Mouse (Mus musculus) midbrain, embryonic 16.5 days (tissue): Measurements from ENCODE around the gene Adgre5. TPM values are rescaled to one million over a fixed set of nuclear protein-coding genes. Genes with fewer than 3 reads are reported as not detected.

ENCODE experiments used
- ATAC-seq: fragments of 200-750 bp; cut with Nextera tagmentation; 2 replicates; pipeline ENCODE4 v1.8.0; 2017; ENCODE audit warnings: moderate TSS enrichment
- H3K27ac ChIP-seq: fragments of 300-500 bp; sonication (generic); 2 replicates; pipeline ENCODE4 v1.5.1; 2014; ENCODE audit warnings: mild to moderate bottlenecking, low read length, mixed read lengths
- H3K27me3 ChIP-seq: fragments of 300-500 bp; sonication (generic); 2 replicates; pipeline ENCODE4 v1.6.1; 2014; ENCODE audit warnings: low read depth, low read length, mixed read lengths; ENCODE audit not compliant: control insufficient read depth, insufficient read depth
- H3K36me3 ChIP-seq: fragments of 300-500 bp; sonication (generic); 2 replicates; pipeline ENCODE4 v1.6.1; 2014; ENCODE audit warnings: mild to moderate bottlenecking, low read length, moderate library complexity, mixed read lengths; ENCODE audit not compliant: control insufficient read depth, insufficient read depth
- H3K4me1 ChIP-seq: fragments of 300-500 bp; sonication (generic); 2 replicates; pipeline ENCODE4 v1.6.1; 2014; ENCODE audit warnings: mild to moderate bottlenecking, low read length, mixed read lengths; ENCODE audit not compliant: control insufficient read depth, insufficient read depth
- H3K4me2 ChIP-seq: fragments of 300-500 bp; sonication (generic); 2 replicates; pipeline ENCODE4 v1.6.1; 2014; ENCODE audit warnings: mild to moderate bottlenecking, low read length, mixed read lengths
- H3K4me3 ChIP-seq: fragments of 300-500 bp; sonication (generic); 2 replicates; pipeline ENCODE4 v1.5.1; 2014; ENCODE audit warnings: low read depth, mild to moderate bottlenecking, low read length, moderate library complexity, mixed read lengths
- H3K9ac ChIP-seq: fragments of 300-500 bp; sonication (generic); 2 replicates; pipeline ENCODE4 v1.6.1; 2014; ENCODE audit warnings: low read depth, low read length, mixed read lengths
- H3K9me3 ChIP-seq: fragments of 300-500 bp; sonication (generic); replicated peaks from 2 replicates; pipeline ENCODE4 v1.6.1; 2014; ENCODE audit warnings: mild to moderate bottlenecking, low read length, mixed read lengths; ENCODE audit not compliant: control insufficient read depth, poor library complexity, severe bottlenecking
- WGBS: fragments of 180-500 bp; shearing (Covaris S2); extraction: QIAGEN DNeasy Blood & Tissue Kit; methylation state at CpG from one replicate; pipeline ENCODE4 v1.1.7; 2014; 5-methylcytosine and 5-hydroxymethylcytosine counted together
- polyA plus RNA-seq: library from polyadenylated mRNA; unstranded; fragments of >200 nt; fragmentation: Nextera tagmentation; extraction: Ambion mirVana; gene quantifications from 2 replicates; pipeline ENCODE4 v1.2.1, GENCODE M21; 2015

Gene Adgre5
- polyA plus RNA-seq, 1 experiment from 2014 or later: 11.2 TPM

DNA sequence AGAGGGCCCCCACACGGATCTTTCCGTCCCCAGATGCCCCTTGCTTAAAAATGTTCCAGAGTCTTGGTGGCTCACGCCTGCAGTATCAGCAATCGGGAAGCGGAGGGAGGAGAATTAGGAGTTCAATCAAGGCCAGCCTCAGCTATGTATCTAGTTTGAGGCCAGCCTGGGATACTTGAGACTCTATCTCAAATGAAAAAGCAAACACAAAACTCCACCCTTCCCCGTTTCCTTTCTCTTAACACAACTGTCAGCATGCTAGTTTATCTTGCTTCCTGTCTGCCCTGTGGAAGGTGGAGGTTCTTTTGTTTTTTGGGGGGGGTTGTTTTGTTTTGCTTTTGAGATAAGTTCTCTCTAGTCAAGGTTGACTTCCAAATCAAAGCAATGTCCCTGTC lies 32.3 kb upstream of the Adgre5 start:
- H3K4me2 ChIP-seq: peak overlapping the region; percentile 70
- peaks cover 3% of the 10 kb centered on the region; the same call in 1 of the 2 replicates for H3K4me1 ChIP-seq
- no peaks in the 10 kb centered on the region for H3K36me3 ChIP-seq
- ATAC-seq: peak; percentile 15; the same call in 1 of the 2 replicates
- WGBS: 50% methylated on average over 6 of the region's 6 CpGs
- no peaks in the 10 kb centered on the region for H3K27me3 ChIP-seq
- no peak overlapping the region for H3K9ac ChIP-seq
- peak overlapping the region; percentile 42 for H3K4me3 ChIP-seq
- no peak overlapping the region for H3K27ac ChIP-seq
- no peaks in the 10 kb centered on the region for H3K9me3 ChIP-seq

DNA sequence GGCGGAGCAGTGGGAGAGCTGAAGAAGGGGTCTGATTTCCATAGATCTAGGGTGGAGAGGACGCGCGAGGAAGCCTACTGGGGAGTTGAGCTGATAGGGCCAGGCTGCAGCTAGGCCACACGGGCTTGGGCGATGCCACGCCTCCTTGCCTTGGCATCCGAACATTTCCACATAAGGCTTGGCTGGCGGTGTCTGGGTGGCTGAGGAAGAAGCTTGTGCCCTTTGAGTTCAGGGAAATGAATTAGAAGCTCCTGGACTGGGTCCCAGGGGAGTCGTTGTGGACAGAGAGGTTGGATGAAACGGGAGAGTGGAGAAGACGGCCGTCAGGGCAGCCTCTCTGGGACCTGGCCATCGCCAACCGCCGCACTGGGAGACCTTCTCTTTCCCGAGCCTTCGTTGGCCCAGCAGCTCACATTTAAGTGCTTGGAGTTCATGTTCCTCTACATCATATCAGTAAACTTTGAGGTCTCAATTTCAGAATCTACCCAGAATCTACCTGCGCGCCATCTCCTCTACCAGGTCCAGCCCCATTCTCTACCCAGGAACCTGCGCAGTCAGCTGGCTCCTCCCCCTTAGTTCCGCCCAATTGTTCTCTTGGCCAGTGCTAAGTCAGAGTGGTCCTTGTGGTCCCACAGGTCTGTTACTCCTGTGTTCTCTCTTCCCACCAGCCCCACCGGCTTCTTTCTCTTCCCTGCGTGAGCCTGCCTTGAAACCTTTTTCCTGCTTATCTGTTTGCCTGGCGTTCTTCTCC lies 31.8 kb upstream of the Adgre5 start:
- ATAC-seq: peak; percentile 95

DNA sequence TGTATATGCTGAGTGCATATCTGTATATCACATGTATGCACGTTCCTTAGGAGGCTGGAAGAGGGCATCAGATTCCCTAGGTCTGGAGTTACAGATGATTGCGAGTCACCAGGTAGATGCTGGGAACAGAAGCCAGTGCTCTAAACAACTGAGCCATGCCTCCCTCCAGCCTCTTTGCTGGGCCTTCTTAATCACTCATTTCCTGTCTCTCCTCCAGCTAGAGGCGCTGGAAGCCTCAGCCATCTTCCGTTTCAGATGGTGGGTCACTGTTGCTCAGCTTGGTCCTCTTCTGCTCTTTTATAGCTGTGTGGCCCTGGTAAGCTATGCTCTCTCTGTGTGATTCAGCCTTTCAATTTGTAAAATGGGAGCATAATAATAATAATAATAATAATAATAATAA lies 30.7 kb upstream of the Adgre5 start:
- no peaks in the 10 kb centered on the region for H3K9me3 ChIP-seq
- WGBS: 75% methylated on average over 4 of the region's 4 CpGs
- H3K4me3 ChIP-seq: no peak overlapping the region
- H3K36me3 ChIP-seq: no peaks in the 10 kb centered on the region
- no peak overlapping the region for H3K27ac ChIP-seq
- peaks cover 3% of the 10 kb centered on the region; the same call in 1 of the 2 replicates for H3K4me1 ChIP-seq
- no peaks in the 10 kb centered on the region for H3K27me3 ChIP-seq
- H3K9ac ChIP-seq: no peak overlapping the region
- no peak overlapping the region for H3K4me2 ChIP-seq
- ATAC-seq: no peak

More for the DNA sequence above, 31.8 kb upstream of the Adgre5 start:
- H3K27ac ChIP-seq: peak overlapping the region; percentile 40; the same call in 1 of the 2 replicates
- H3K4me1 ChIP-seq: peaks cover 3% of the 10 kb centered on the region; the same call in 1 of the 2 replicates
- H3K9me3 ChIP-seq: no peaks in the 10 kb centered on the region
- peak overlapping the region; percentile 42 for H3K4me3 ChIP-seq
- WGBS: 4% methylated on average over 25 of the region's 25 CpGs
- H3K36me3 ChIP-seq: no peaks in the 10 kb centered on the region
- peak overlapping the region; percentile 70 for H3K4me2 ChIP-seq
- peak overlapping the region; percentile 60 for H3K9ac ChIP-seq
- no peaks in the 10 kb centered on the region for H3K27me3 ChIP-seq

DNA sequence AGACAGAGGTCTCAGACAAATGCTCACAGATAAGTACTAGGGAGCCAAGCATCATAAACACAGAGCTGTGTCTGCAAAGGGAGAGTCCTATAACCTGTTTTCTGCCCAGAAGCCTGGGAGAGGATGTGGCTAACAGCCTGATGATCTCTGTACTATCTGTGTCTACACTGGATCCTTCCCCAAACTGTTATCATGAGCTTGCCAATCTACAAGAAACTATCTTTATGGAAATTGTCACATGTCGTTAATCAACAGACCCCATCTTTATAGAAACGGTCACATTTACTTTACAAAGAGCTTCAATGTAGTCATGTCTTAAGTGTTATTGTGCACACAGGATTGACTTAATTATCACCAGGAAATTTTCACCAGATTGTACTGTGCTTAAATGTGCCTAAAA lies 29.5 kb upstream of the Adgre5 start:
- WGBS: 92% methylated on average over 2 of the region's 2 CpGs
- H3K4me1 ChIP-seq: peaks cover 3% of the 10 kb centered on the region; the same call in 1 of the 2 replicates
- no peak overlapping the region for H3K9ac ChIP-seq
- H3K27ac ChIP-seq: no peak overlapping the region
- ATAC-seq: no peak
- H3K4me2 ChIP-seq: no peak overlapping the region
- H3K4me3 ChIP-seq: no peak overlapping the region
- no peaks in the 10 kb centered on the region for H3K36me3 ChIP-seq
- no peaks in the 10 kb centered on the region for H3K27me3 ChIP-seq
- H3K9me3 ChIP-seq: no peaks in the 10 kb centered on the region

DNA sequence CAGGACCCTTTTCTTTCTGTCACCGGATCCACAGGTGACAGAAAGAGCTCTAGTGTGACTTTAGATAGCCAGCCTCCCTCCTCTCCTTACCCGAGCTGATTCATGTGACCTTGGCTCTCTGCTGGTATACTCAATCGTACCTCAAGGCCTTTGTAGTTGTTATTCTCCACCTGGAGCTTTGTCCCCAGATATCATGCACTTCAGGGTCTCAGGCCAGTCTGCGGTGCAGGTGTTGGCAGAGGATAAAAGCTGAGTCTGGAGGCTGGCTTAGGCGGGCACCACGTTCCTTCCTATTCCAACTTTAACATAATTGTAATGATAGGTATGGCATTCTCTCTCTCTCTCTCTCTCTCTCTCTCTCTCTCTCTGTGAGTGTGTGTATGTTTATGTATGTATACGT lies 28.6 kb upstream of the Adgre5 start:
- Histone ChIP-seq H3K27ac (no peak overlapping the region), H3K4me3 (no peak overlapping the region), H3K4me1 (peaks cover 3% of the 10 kb centered on the region; the same call in 1 of the 2 replicates), H3K27me3 (no peaks in the 10 kb centered on the region), H3K9me3 (no peaks in the 10 kb centered on the region), H3K4me2 (no peak overlapping the region), H3K9ac (no peak overlapping the region), H3K36me3 (no peaks in the 10 kb centered on the region)
- WGBS: 69% methylated on average over 7 of the region's 7 CpGs
- ATAC-seq: no peak

DNA sequence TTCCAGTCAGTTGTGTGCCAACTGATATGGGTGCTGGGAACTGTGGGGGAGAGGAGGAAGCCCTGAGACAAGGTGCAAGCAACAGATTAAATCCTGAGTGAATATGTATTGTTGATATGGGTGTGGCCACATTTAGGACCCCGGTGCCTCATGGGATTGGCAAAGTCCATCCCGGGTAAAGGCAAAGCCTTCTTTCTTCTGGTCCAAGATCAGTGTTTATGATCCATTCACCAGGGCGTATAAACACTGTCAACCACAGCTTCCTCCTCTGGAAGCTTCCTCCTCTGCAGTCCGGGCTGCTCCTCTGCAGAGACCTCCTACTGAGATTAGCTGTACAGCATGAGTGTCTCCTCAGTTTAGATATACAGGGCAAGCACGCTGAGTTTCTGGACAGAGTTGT lies 27.4 kb upstream of the Adgre5 start:
- WGBS: 68% methylated on average over 5 of the region's 5 CpGs
- H3K4me2 ChIP-seq: no peak overlapping the region
- ATAC-seq: no peak

DNA sequence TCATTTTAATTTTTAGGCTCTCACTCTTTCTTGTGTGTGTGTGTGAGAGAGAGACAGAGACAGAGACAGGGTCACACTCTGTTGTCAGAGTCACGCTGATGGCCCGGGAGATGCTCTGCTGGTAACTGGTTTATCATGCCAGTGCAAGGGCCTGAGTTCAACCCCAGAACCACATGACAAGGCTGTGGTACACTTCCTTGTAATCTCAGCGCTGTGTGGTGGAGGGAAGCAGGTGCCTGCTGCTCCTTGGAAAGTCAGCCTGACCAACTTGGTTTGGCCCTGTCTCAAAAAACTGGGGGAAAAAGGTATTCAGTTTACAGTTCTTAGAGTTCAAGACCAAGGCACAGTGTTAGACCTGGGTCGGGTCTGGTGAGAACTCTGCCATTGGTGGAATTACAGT lies 26.3 kb upstream of the Adgre5 start:
- Histone ChIP-seq H3K27ac (no peak overlapping the region), H3K4me2 (no peak overlapping the region), H3K9me3 (no peaks in the 10 kb centered on the region), H3K27me3 (no peaks in the 10 kb centered on the region), H3K4me1 (peaks cover 3% of the 10 kb centered on the region; the same call in 1 of the 2 replicates), H3K36me3 (no peaks in the 10 kb centered on the region), H3K4me3 (no peak overlapping the region), H3K9ac (no peak overlapping the region)
- 90% methylated on average over 4 of the region's 4 CpGs for WGBS
- ATAC-seq: no peak

More for the DNA sequence above, 27.4 kb upstream of the Adgre5 start:
- peaks cover 3% of the 10 kb centered on the region; the same call in 1 of the 2 replicates for H3K4me1 ChIP-seq
- no peak overlapping the region for H3K27ac ChIP-seq
- no peaks in the 10 kb centered on the region for H3K27me3 ChIP-seq
- no peaks in the 10 kb centered on the region for H3K36me3 ChIP-seq
- no peak overlapping the region for H3K9ac ChIP-seq
- H3K4me3 ChIP-seq: no peak overlapping the region
- no peaks in the 10 kb centered on the region for H3K9me3 ChIP-seq

DNA sequence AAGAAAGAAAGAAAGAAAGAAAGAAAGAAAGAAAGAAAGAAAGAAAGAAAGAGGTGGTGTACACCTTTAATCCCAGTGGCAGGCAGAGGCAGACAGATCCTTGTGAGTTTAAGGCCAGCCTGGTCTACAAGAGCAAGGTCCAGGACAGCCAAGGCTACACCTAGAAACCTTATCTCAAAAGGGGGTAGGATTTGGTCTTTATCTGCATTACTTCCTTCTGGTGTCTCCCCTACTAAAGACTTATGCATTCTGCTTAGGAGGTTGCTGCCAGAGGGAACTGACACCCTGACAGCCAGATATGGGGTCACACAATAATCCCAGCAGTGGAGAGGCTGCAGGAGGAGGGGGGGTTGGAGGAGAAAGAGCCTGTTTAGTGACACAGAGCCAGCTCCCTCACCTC lies 24.5 kb upstream of the Adgre5 start:
- Histone ChIP-seq H3K27ac (no peak overlapping the region), H3K4me2 (no peak overlapping the region), H3K9me3 (no peaks in the 10 kb centered on the region), H3K36me3 (no peaks in the 10 kb centered on the region), H3K9ac (no peak overlapping the region), H3K4me3 (no peak overlapping the region), H3K27me3 (no peaks in the 10 kb centered on the region), H3K4me1 (no peaks in the 10 kb centered on the region)
- ATAC-seq: no peak

DNA sequence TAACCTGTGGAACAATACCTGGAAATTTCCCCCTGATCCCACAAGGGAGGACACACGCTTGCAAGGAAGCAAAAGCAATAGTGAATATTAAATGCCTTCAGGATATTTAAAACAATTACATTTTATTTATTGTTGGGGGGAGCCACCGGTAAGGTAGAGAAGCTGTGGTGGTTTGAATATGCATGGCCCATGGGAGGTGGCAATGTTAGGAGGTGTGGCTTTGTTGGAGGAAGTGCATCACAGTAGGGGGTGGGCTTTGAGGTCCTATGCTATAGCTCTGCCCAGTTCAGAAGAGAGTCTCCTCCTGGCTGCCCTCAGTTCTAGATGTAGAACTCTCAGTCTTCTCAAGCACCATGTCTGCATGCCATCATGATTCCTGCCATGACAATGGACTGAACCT lies 23.6 kb upstream of the Adgre5 start:
- ATAC-seq: no peak
- Histone ChIP-seq H3K27ac (no peak overlapping the region), H3K9ac (no peak overlapping the region), H3K36me3 (no peaks in the 10 kb centered on the region), H3K4me3 (no peak overlapping the region), H3K4me1 (no peaks in the 10 kb centered on the region), H3K9me3 (no peaks in the 10 kb centered on the region), H3K27me3 (no peaks in the 10 kb centered on the region), H3K4me2 (no peak overlapping the region)
- WGBS: 81% methylated on average over 2 of the region's 2 CpGs
